Mouse (Mus musculus): Measurements from ENCODE around the gene Cmtm7.

DNA sequence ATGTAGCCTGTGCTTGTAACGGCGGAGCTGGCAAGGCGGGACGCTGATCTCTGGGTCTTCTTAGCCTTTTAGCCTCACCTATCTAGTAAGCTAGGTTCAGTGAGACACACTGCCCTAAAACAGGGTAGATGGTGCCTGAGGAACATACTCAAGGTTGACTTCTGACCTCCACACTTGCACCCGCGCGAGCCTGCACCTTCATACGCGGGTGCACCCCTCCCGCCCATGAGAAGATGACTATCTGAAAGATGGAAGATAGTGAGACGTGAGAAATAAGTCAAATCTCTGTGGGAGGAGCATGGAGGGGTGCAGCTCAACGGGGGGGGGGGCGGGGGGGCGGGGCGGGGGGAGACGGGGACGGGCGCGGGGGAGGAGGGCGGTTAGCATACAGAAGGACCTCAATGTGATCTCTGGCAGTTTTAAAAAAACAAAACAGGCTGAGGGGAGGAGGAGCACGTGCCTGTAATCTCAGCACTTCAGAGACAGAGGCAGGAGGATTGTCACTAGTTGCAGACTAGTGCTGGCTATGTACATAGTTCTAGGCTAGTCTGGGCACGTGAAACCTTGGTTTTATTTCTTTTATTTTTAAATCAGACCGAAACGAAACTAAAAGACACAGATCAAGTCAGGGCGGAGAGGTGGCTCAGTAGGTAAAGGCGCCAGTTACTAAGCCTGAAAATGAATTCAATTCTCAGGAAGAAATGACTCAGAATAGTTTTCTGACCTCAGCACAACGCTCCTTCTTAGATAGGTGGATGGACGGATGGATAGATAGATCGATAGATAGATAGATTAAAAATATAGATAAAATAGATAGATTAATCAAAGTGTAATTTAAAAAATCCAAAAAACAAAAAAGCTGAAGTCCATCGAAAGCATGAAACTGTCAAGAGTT, 51.5 kb downstream of the Cmtm7 start:
- no peak for TF ChIP-seq EP300 (IDR thresholded peaks at IDR 0.05; ENCODE audit: low read depth)
- no peak for TF ChIP-seq CTCF (IDR thresholded peaks at IDR 0.05; ENCODE audit: low read depth)

All from heart, postnatal 0 days (tissue).